Mouse (Mus musculus) adrenal gland, postnatal 4 days (tissue): ENCODE data around the gene Myo19. TPM values are rescaled to one million over a fixed set of nuclear protein-coding genes. Genes with fewer than 3 reads are reported as not detected.
A peak's percentile ranks its signal among the peaks of the same experiment; 100 is the strongest.

Source experiments
- DNase-seq, 2 experiments: peaks; one replicate each; pipeline ENCODE4 v3.0.0; 2021 to 2022; ENCODE audit warnings: low spot score in 2 of 2, mixed read lengths in 2 of 2
- total RNA-seq, 2 experiments: library from RNA; stranded (reverse); gene quantifications; 2 replicates each; pipeline ENCODE4 v1.2.3; 2021

The Myo19 gene
- total RNA-seq, 2 experiments from 2014 or later, result 18.1 to 20.2 TPM

DNA sequence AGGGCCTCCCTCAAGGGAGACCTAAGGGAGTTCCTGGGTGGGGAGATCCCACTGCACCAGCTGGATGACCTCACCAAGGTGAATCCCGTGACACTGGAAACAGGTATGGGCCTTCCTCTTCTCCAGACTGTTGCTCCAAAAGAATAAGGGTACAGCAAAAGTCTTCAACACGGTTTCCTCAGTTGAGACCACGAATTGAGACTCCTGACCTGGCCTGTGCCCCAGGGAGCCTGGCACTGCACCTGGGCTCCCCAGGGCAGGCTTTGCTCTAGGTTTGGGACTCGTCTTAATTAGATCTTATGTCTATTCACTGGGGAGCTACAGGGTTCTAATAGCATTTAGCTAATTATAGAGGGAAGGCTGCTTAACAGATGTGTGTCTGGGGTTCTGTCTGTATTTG, 5.3 kb downstream of the Myo19 start:
- no peak for DNase-seq

DNA sequence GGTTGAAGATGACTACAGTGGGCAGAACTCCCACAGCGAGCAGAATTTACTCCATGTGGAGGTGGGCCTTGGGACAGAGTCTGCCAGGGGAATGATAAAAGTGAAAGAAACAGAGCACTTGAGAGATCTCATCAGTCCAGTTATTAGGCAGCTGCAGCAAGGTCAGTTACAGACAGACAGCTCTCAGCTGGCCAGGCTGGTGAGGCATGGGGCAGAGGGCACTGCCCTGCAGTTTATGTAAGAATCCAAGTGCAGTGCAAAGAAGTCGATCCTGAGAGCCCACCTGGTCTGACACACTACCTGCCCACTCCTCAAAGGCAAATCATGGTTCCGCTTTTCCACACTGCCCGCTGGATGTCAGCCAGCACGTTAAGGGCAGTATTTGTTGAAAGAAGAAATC, 6.3 kb downstream of the Myo19 start:
- DNase-seq, result no peak

DNA sequence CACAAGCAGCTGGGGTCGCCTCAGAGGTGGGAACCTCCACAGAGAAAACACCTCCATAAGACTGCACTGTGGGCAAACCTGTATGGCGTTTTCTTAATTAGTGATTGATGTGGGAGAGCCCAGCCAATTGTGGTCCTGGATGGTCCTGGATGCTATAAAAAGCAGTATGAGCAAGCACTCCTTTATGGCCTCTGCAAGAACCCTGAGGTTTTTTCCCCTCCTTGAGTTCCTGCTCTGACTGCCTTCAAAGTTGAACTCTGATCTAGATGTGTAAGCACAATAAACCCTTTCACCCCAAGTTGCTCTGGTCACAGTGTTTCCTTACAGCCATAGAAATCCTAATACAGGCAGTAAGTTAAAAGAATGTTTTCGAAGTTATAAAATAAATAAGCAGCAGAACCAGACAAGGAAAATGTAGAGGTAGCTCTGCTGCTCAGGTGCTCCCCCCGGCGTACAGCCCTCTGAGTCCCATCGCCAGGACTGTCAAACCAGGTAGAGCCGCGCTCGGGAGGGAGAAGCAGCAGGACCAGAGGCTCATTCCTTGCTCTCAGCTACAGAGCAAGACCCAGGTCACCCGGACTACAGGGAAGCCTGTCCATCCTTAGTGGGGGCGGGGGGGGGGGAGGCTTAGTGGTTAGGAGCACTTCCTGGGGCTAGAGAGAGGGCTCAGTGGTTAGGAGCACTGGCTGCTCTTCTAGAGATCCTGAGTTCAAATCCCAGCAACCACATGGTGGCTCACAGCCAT, 7.0 kb downstream of the Myo19 start:
- DNase-seq, result no peak

DNA sequence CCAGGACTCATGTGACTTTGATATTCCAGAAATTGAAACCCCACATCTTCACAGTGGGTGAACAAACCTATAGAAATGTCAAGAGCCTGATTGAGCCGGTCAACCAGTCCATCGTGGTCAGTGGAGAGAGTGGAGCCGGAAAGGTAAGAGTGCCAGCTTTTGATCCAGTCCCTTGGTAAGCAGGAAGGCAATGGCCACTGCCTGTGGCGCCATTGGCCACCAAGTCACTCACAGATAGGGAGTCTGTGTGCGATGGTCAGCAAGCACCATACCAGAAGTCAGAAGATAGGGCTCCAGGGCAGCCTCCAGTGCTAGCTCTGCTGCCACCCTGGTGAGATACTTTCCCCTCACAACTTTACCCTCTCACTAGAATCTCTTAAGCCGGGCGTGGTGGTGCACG, 8.1 kb downstream of the Myo19 start:
- no peak for DNase-seq

DNA sequence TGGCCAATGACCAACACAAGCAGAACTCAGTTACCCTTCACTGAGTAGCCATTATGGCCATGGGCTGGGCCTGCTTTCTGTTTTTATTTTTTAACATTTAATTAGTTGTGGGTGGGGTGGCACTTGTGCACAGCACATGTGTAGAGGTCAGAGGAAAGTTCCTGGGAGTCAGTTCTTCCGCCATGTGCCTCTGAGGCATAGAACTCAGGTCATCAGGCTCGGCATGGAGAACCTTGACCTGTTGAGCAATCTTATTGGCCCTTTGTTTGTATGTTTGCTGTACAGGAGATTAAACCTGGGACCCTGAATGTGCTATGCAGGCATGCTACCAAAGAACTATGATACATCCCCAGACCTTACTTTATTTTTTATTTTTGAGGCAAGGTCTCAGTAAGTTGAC, 9.5 kb downstream of the Myo19 start:
- DNase-seq, result no peak

DNA sequence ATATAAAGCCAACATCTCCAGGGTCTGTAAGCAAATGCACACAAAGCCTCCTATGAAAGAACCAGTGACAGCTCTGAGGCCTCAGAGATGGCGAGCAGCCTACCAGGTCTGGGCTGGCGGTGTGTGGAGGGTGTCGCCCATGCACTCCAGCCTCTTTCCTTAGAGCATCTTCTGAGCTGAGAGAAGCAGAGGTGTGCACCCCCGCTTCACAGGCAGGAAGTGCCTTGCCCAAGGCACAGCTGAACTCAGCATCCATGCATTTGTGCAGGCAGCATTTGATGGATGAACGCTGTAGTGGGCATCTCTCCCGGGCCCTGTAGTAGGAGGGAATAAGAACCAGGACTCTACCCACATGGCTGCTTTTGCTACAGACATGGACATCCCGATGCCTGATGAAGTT, 11.8 kb downstream of the Myo19 start:
- DNase-seq, result no peak

DNA sequence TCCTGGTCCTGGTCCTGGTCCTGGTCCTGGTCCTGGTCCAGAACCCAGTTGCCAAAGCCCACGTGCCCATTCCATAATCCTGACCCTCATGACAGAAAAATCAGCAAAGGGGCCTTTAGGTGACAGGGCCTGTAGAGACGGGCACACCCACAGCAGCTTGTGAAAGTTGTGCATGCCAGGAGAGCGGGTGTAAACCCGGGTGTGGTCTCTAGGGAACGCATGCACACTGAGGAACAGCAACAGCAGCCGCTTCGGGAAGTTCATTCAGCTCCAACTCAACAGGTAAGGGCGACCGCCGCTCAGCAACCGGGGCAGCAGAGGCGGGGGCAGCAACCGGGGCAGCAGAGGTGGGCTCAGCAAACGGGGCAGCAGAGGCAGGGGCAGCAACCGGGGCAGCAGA, 13.2 kb downstream of the Myo19 start:
- DNase-seq, result no peak

DNA sequence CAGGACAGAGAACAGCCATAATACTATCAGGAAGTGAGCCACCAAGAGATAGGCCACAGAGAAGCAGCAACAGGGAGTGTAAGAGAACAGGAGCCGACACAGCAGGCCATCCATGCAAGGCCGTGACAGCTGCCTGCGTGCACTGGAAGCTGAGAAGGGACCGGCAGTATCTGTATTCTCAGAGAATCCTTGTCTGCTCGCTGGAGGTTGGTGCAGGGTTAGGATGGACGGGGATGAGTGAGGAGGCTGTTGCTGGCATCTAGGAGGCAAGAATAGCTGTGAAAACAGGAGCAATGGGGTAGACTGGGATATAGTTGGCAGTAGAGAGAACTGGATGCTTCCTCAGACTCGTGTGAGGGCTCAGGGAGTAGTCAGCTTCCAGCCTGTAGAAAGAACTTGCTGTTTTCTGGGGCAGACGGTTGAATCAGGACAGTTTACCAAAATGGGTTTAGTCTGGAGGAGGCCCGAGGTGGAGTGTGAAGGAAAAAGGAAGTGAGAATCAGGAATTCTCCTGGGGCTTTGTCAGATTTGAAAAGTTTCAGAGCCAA, 24.7 kb downstream of the Myo19 start:
- no peak for DNase-seq

DNA sequence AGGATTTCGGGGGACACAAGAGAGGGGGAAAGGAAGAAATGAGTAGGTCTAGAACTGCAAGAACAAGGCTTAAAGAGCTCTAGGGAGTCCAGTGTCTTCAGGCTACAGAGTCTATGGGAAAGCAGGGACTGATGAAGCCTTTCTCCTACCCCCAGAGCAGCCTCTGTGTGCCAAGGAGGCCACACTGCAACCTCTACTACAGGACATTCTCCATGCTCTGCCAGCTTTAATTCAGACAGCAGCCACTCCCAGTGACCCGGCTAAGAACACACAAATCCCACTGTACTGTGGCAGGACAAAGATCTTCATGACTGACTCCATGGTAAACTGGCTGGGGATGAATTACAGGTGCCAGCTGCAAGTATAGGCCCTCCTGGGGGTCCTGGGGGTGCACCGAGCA, 27.1 kb downstream of the Myo19 start:
- no peak for DNase-seq

DNA sequence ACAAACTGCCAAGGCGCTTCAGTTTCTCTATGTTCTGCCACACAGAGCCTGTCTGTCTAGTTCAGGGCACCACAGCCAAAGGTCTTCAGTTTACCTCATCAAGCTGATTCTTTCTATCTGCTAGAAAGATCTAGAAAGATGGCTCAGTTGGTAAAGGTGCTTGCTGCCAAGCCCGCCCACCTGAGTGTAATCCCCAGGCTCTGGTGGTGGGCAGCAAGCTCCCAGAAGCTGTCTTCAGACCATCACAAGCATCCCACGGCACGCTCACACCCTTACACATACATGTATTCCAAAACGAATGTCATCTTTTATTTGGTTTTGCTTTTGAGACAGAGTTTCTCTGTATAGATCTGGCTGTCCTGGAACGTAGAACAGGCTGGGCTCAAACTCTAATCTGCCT, 28.5 kb downstream of the Myo19 start:
- no peak for DNase-seq

DNA sequence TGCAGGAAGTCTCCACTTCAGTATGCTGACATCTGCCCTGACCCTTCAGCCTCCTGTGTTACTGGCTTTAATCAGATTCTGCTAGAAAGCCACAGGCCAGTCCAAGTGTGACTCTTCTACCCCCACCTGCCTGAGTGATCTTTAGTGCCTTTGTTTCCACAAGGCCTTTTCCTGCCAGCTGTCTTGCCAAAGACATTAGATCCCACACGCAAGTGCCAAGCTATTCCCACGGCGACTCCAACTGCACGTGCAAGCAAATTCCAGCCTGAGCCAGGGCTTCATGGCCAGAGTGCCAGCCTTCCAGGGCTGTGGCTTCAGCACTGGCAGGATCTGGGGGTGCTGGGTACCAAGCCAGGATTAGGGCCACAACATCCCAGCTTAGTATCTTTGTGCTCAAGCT, 30.5 kb downstream of the Myo19 start:
- no peak for DNase-seq

DNA sequence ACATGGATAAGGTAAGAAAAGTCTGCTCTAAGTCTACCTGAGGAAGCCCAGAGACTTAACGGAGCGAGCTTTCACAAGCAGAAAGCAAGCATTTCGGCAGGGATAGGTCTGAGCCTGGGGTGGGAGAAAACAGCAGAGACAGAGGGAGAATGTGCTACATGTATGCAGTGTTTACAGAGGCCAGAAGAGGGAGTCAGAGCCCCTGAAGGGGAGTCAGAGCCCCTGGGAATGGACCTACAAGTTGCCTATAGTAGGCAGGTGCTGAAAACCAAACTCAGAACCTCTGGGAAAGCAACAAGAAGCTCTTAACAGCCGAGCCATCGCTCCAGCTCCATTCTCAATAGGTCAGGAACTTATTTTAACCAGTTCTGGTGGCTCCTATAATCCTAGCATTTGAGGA, 34.7 kb downstream of the Myo19 start:
- DNase-seq, result no peak

DNA sequence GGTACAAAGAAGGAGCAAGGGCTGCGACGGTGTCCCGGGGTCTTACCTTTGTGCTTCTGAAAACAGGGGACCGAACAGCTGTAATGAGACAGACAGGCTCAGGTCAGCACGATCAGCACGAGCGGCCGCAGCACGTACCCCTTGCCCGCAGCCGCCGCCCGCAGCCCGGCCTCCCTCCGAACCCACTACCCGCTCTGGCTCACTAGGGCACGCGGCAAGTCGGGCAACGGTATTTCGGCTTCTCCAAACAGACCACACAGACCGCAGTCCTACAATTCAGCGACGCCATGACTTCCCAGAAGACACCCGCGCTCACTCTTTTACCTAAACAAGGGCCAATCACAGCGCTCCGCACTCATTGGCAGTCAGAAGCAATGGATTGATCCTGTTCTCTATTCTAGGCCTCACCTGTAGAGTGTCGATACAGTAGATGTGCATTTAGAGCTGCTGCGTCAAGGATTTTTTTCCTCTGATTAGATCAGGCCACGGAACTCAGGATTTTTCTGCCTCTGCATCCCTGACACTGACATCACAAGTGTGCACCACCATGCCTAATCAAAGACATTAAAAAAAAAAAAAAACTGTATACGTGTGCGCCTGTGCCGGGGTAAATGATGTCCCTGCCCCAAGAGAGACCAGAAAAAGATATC, 36.2 kb downstream of the Myo19 start, which contains the start of gene Znhit3:
Znhit3 (minus strand) TSS at position 314 of the 650 bp plus-strand sequence.
- peak; percentile 18 to 71 for DNase-seq

DNA sequence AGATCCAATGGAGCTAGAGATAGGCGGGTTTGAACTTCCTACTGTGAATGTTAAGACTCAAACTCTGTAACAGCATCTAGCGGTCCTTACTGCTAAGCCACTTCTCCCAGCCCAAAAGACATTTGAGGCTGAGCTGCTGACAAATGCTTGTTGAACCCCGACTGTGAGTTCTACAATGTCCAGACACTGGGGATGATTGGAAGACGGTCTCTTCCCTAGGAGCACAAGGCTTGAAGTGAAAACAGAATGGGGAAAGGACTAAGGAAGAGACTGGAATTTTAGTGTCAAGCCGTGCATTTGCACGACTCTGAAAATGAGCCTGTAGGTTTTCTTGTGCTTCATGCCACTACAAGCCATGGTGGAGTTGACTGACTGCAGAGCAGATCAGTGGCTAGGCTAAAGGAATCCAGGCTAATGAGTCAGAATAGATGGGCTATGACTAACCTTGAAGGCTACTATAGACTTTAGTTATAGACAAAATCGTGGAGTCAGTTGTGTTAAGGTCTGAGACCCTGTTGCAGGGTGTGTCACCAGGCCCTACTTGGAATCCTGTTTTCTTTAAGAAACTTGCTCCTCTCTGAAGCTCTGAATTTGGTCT, 36.9 kb downstream of the Myo19 start:
- DNase-seq, result no peak

DNA sequence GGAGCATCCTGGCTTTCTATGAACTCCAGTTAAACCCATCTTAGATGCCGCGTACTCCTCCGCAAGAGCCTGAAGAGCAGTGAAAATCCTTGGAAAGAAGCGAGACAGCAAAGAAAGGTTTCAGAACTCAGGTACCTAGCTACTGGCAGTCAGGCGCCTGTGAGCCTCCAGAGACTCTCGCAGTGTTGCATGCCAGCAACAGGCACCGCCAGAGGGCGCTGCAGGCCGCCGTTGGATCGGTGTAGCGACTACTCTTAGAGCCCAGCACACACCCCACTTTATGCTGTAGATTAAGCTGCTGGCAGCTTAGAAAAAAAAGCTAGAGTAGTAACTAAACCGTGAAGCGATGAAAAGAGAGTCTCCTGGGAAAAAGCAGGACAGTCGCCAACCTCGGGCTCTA, 38.5 kb downstream of the Myo19 start:
- peak; percentile 64 to 68 for DNase-seq

DNA sequence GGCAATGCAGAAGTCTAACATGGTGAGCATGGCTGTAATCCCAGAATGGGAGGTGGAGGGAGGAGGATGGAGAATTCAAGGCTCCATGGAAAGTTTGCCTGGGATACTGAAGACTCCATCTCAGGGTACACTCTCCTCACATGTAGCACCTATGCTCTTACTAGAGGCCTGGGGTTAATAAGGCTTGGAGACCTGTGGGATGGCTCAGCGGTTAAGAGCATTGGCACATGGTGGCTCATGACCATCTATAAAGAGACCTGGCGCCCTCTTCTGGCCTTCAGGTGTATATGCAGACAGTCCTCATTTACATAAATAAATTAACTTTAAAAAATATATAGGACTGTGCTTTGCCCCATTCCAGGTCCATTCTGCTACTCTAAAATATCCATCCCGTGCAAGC, 39.3 kb downstream of the Myo19 start:
- no peak for DNase-seq

DNA sequence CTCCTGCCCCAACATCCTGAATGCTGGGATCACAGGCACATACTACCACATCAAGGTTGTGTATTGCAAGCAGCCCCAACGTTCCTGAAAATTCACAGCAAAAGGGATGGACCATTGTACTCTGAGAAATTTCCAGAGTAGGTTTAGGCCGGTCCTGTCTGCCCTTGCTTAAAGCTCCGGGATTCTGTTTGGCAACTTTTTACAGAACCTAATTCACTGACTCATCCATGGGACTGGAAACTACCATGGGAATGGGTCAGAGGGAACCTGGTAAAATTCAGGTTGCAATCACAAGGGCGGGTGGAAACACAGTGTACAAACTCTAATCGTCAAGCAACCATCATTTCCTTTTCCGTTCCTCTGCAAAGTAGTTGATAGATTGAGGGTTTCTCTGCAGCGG, 40.0 kb downstream of the Myo19 start:
- DNase-seq, result no peak

DNA sequence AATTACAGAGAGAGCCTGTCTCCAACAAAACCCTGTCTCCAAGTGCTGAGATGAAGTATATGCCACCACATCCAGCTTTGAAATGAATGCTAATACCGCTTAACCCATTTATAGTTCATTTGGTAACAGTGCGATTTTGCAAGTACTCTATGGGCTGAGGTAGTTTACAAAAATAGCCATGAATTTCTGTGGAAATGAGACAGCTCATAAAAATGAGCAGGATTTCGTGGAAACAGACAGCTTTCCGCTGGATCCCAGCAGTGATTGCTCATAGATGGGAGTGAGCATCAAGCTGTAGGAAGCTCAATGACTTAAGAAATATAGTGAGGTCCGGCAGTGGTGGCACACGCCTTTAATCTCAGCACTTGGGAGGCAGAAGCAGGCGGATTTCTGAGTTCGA, 41.0 kb downstream of the Myo19 start:
- no peak for DNase-seq

DNA sequence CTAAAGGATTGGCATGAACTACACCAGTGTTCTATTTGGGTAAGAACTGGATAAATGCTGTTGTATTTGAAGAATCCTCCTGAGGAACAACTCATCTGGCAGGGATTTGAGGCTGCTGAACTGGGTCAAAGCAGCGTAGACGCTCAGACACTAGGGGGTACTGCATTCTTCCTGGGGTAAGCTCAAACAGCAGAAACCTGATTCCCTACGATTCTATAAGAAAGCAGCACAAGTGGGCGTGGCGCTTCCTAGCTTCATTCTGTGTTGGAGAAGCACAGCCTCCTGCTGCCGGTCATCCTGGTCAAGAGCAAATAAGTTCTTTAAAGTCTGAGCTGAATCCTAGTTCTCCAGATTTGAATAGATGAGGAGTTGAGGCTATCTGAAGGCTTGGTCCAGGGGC, 52.3 kb downstream of the Myo19 start:
- no peak for DNase-seq

DNA sequence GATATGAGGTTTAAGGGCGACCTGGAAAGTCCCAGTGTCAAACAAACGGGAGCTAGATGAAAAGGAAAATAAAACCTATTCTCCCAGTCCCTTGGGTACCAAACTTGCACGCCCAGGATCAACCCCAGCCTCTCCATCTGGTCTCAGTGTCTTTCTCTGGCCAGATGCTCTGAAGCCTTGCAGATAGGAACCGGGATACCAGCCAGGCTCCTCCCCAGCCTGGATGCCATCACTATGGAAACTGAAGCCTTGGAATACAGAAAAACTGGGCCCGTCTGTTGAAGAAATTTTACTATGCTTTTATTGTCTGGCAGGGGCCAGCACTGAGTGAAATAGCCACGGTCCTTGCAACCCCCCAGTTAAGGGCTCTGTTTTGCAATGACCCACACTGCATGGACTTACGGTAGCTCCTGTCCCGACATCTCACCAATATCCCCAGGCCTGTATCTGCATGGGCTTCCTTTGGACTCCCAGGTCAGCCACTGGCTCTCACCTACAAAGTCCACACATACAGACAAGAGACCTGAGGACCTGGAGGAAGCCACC, 59.6 kb downstream of the Myo19 start:
- DNase-seq, result no peak

DNA sequence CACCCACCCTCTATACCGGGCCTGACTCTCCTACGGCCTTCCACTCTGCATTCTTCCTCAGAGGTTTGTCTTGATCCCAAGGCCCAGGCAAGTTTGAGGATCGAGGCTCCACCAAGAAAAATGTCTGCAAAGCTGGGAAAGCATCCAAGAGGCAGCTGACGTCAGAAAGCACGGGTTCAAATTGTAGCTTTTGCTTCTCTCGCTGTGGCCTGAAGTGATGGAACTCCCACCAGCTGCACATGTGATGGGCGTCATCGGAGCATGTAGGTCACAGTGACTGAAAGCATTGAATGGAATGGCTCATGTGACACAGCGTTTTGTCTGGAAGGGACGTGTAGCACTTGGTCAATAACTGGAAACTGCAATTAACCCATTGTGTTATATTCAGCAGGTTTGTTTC, 60.2 kb downstream of the Myo19 start:
- DNase-seq, result no peak

DNA sequence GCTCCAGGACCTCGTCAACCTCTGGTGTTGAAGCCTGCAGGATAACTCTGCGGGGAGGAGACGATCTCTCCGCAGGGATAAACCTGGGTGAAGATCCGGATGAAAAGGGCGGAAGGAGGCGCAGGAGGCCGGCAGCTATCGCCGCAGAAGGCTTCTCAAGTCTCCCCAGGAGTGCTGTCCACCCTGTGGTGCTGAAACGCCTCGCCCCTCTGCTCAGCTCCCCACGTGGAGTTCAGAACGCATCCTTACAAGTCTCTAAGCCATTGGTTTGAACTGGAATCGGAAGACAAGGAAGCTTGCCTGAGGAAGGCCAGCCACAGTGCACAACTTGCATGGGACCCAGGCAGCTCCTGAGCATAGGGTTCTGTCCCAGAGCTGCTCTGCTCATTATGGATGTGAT, 64.0 kb downstream of the Myo19 start:
- peak; percentile 38 to 46 for DNase-seq
